Mouse (Mus musculus) MEL (cell line): ENCODE data around the gene Foxe3.

Source experiments
- CHD2 ChIP-seq: IDR thresholded peaks from 2 replicates; pipeline ENCODE4 v1.6.1; 2011; ENCODE audit warnings: low read length, improper control_type of control experiment
- CTCF ChIP-seq, 3 experiments: IDR thresholded peaks in 2 of 3; conservative IDR thresholded peaks in 1 of 3; 2 replicates each; pipeline ENCODE4 v1.5.1; 2011 to 2012; ENCODE audit warnings: low read length in 3 of 3, low read depth in 2 of 3, mild to moderate bottlenecking in 2 of 3, improper control_type of control experiment in 1 of 3, inconsistent platforms in 1 of 3, mixed read lengths in 1 of 3, moderate library complexity in 1 of 3; ENCODE audit not compliant: control insufficient read depth in 1 of 3, insufficient read depth in 1 of 3, poor library complexity in 1 of 3, severe bottlenecking in 1 of 3
- EP300 ChIP-seq, 2 experiments: IDR thresholded peaks; 2 replicates each; pipeline ENCODE4 v1.6.1; 2011; ENCODE audit warnings: improper control_type of control experiment in 2 of 2, low read length in 2 of 2, low read depth in 1 of 2, mild to moderate bottlenecking in 1 of 2
- NRF1 ChIP-seq: IDR thresholded peaks from 2 replicates; pipeline ENCODE4 v1.6.1; 2014; ENCODE audit warnings: low read depth, mild to moderate bottlenecking, inconsistent platforms, low read length, improper control_type of control experiment, moderate library complexity; ENCODE audit not compliant: poor library complexity, insufficient read depth, severe bottlenecking
- POLR2A ChIP-seq, 2 experiments: IDR thresholded peaks; 2 replicates each; pipeline ENCODE4 v1.6.1; 2011 to 2012; ENCODE audit warnings: low read length in 2 of 2, mild to moderate bottlenecking in 2 of 2, control low read depth in 1 of 2, improper control_type of control experiment in 1 of 2, low read depth in 1 of 2, moderate library complexity in 1 of 2; ENCODE audit not compliant: control insufficient read depth in 1 of 2, insufficient read depth in 1 of 2, poor library complexity in 1 of 2
- POLR2AphosphoS5 ChIP-seq: IDR thresholded peaks from 2 replicates; pipeline ENCODE4 v1.6.1; 2012; ENCODE audit warnings: low read depth, borderline replicate concordance, mild to moderate bottlenecking, inconsistent platforms, low read length, moderate library complexity, mixed read lengths
- ZMIZ1 ChIP-seq: IDR thresholded peaks from 2 replicates; pipeline ENCODE4 v1.6.1; 2012; ENCODE audit warnings: low read depth, mild to moderate bottlenecking, inconsistent platforms, low read length, improper control_type of control experiment, moderate library complexity

DNA sequence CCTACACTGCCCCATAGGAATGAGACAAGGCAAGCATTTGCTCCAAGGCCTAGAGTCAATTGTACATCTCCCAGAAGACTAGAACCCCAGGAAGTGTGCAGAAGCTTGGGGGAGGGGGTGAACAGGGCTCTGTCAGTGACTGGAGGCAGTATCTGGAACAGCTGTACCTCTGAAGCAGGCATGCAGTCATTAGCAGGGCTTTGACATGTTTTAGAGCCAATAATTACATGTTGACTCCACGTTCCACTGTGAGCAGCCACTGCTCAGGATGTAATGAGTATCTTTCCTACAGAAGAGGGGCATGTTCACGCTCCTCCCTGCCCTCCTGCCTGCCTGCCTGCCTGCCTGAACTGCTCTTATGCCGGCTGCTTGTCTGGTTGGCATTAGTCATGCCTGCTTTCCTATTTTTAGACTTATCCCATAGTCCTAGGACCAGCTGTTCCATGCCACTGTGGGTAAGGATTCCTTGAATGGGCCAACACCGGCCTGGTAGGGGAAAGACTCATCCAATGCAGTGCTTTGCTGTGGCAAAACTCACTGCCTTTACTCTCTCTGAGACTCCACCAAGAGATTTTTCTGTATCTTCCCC is 11.7 kb upstream of the Foxe3 start:
- TF ChIP-seq POLR2A (IDR thresholded peaks at IDR 0.05; ENCODE audit: control insufficient read depth in 1 of 2, insufficient read depth in 1 of 2, low read depth in 1 of 2, low read length in 2 of 2, poor library complexity in 1 of 2) (no peak), CTCF (IDR thresholded peaks at IDR 0.05 in 2 of 3, conservative IDR thresholded peaks at IDR 0.05 in 1 of 3; ENCODE audit: control insufficient read depth in 1 of 3, insufficient read depth in 1 of 3, low read depth in 2 of 3, low read length in 3 of 3, poor library complexity in 1 of 3, severe bottlenecking in 1 of 3) (no peak), CHD2 (no peak), ZMIZ1 (no peak), POLR2AphosphoS5 (no peak), EP300 (IDR thresholded peaks at IDR 0.05; ENCODE audit: low read depth in 1 of 2, low read length in 2 of 2) (no peak), NRF1 (no peak)
